Mouse (Mus musculus): Measurements from ENCODE around the gene Chmp3. TPM values are rescaled to one million over a fixed set of nuclear protein-coding genes. Genes with fewer than 3 reads are reported as not detected.

Gene Chmp3
- polyA plus RNA-seq (2012; ENCODE audit: low replicate concordance) = 6.6 and 26.9 TPM in 2 replicates

GRCm38 (mm10) chr6:71543686-71544499, at the start of gene Chmp3:
Gene Chmp3 (plus strand): TSS chr6:71543797.

Other genes starting within 250 kb of the Chmp3 start
- gene Smyd1, start 221.6 kb upstream of the Chmp3 start, polyA plus RNA-seq (2012; ENCODE audit: low replicate concordance) = 0.38 TPM in 1 of 2 replicates, not detected in the other
- gene Cd8b1, start 221.0 kb upstream of the Chmp3 start, polyA plus RNA-seq (2012; ENCODE audit: low replicate concordance) = 0.43 and 0.47 TPM in 2 replicates
- gene Cd8a, start 170.4 kb upstream of the Chmp3 start, polyA plus RNA-seq (2012; ENCODE audit: low replicate concordance) = 0.65 and 0.83 TPM in 2 replicates
- 4.7 and 6.3 TPM in 2 replicates for gene Rmnd5a, start 103.2 kb upstream of the Chmp3 start, polyA plus RNA-seq (2012; ENCODE audit: low replicate concordance)
- gene Rnf103, start 49.9 kb upstream of the Chmp3 start, polyA plus RNA-seq (2012; ENCODE audit: low replicate concordance) = 15.6 and 21.8 TPM in 2 replicates
- 1.3 and 4.3 TPM in 2 replicates for gene Kdm3a, start 89.2 kb downstream of the Chmp3 start, polyA plus RNA-seq (2012; ENCODE audit: low replicate concordance)
- gene Reep1, start 163.8 kb downstream of the Chmp3 start, polyA plus RNA-seq (2012; ENCODE audit: low replicate concordance) = 0.32 and 1.4 TPM in 2 replicates

Data from leukemia stem cell, adult 10-12 weeks (primary cell).